Mouse (Mus musculus) cortical plate, adult 2 months (tissue): ENCODE results near the gene Fam234b.

ENCODE experiments used
- CTCF ChIP-seq: fragments of 200-500 bp; IDR thresholded peaks from 2 replicates; pipeline ENCODE4 v1.5.1; 2011; ENCODE audit warnings: mild to moderate bottlenecking, control low read depth, low read length; ENCODE audit not compliant: insufficient read depth; ENCODE audit errors: extremely low read depth
- POLR2A ChIP-seq: fragments of 200-500 bp; IDR thresholded peaks from 2 replicates; pipeline ENCODE4 v1.6.1; 2011; ENCODE audit warnings: mild to moderate bottlenecking, low read length, control low read depth; ENCODE audit not compliant: insufficient read depth; ENCODE audit errors: extremely low read depth

GRCm38 (mm10) chr6:135204869-135205268, 7.1 kb downstream of the Fam234b start:
- no peak for TF ChIP-seq POLR2A
- TF ChIP-seq CTCF = no peak
